Mouse (Mus musculus) myocyte (in vitro differentiated cells): ENCODE data around the gene Ccdc57. TPM values are rescaled to one million over a fixed set of nuclear protein-coding genes. Genes with fewer than 3 reads are reported as not detected.
"Not testable (repeated sequence)": the region's sequence is repeated elsewhere in the genome, so short reads cannot be mapped to it uniquely, and the experiment has no call there.

Source experiments
- H3K27me3 ChIP-seq: one replicate; pipeline ENCODE4 v1.6.1; 2011; ENCODE audit not compliant: control insufficient read depth, insufficient read depth, insufficient read length
- H3K36me3 ChIP-seq: one replicate; pipeline ENCODE4 v1.6.1; 2011; ENCODE audit not compliant: control insufficient read depth, insufficient read depth
- H3K4me2 ChIP-seq: one replicate; pipeline ENCODE4 v1.6.1; 2011; ENCODE audit warnings: low read depth, control low read depth
- H3K4me3 ChIP-seq: one replicate; pipeline ENCODE4 v1.5.1; 2011; ENCODE audit warnings: mild to moderate bottlenecking, control low read depth, moderate library complexity
- H3K79me2 ChIP-seq: one replicate; pipeline ENCODE4 v1.6.1; 2011; ENCODE audit not compliant: control insufficient read depth, insufficient read depth
- H3ac ChIP-seq: one replicate; pipeline ENCODE4 v1.6.1; 2011; ENCODE audit not compliant: control insufficient read depth, insufficient read length
- CEBPB ChIP-seq: IDR thresholded peaks from 2 replicates; pipeline ENCODE4 v1.6.1; 2011; ENCODE audit warnings: mild to moderate bottlenecking, moderate library complexity; ENCODE audit not compliant: poor library complexity, insufficient read depth, severe bottlenecking
- E2F4 ChIP-seq: IDR thresholded peaks from one replicate; pipeline ENCODE4 v1.6.1; 2011; ENCODE audit warnings: mild to moderate bottlenecking, control low read depth, moderate library complexity; ENCODE audit not compliant: insufficient read depth
- MAX ChIP-seq: IDR thresholded peaks from one replicate; pipeline ENCODE4 v1.6.1; 2011; ENCODE audit warnings: low read depth, mild to moderate bottlenecking, control low read depth
- MYOD1 ChIP-seq, 3 experiments: IDR thresholded peaks; one replicate each; pipeline ENCODE4 v1.6.1; 2011; ENCODE audit warnings: control low read depth in 2 of 3, low read depth in 2 of 3, mild to moderate bottlenecking in 2 of 3, moderate library complexity in 1 of 3; ENCODE audit not compliant: insufficient read length in 2 of 3, control insufficient read depth in 1 of 3
- MYOG ChIP-seq, 3 experiments: IDR thresholded peaks; one replicate each; pipeline ENCODE4 v1.6.1; 2011; ENCODE audit warnings: control low read depth in 2 of 3, low read depth in 2 of 3, mild to moderate bottlenecking in 2 of 3; ENCODE audit not compliant: insufficient read length in 2 of 3, control insufficient read depth in 1 of 3, insufficient read depth in 1 of 3
- POLR2A ChIP-seq: IDR thresholded peaks from one replicate; pipeline ENCODE4 v1.6.1; 2011; ENCODE audit warnings: low read depth, mild to moderate bottlenecking, control low read depth, moderate library complexity; ENCODE audit not compliant: insufficient read length
- POLR2AphosphoS2 ChIP-seq: IDR thresholded peaks from one replicate; pipeline ENCODE4 v1.6.1; 2011; ENCODE audit warnings: low read depth, control low read depth; ENCODE audit not compliant: insufficient read length
- REST ChIP-seq: IDR thresholded peaks from one replicate; pipeline ENCODE4 v1.6.1; 2011; ENCODE audit warnings: mild to moderate bottlenecking, control low read depth, moderate library complexity; ENCODE audit not compliant: insufficient read depth, insufficient read length
- SRF ChIP-seq: IDR thresholded peaks from one replicate; pipeline ENCODE4 v1.6.1; 2011; ENCODE audit warnings: low read depth; ENCODE audit not compliant: control insufficient read depth, insufficient read length
- TCF12 ChIP-seq: IDR thresholded peaks from one replicate; pipeline ENCODE4 v1.6.1; 2011; ENCODE audit warnings: mild to moderate bottlenecking, control low read depth; ENCODE audit not compliant: poor library complexity, insufficient read depth, severe bottlenecking
- TCF3 ChIP-seq: IDR thresholded peaks from one replicate; pipeline ENCODE4 v1.6.1; 2011; ENCODE audit warnings: low read depth, control low read depth; ENCODE audit not compliant: insufficient read length
- USF1 ChIP-seq: IDR thresholded peaks from one replicate; pipeline ENCODE4 v1.6.1; 2011; ENCODE audit warnings: low read depth, mild to moderate bottlenecking, control low read depth, moderate library complexity
- polyA plus RNA-seq: library from polyadenylated mRNA; unstranded; fragments of >200 nt; fragmentation: generic; extraction: Trizol; gene quantifications from one replicate; pipeline ENCODE4 v1.2.1, GENCODE M21; 2012; ENCODE audit warnings: missing spikeins

Ccdc57 gene
- polyA plus RNA-seq, 1 experiment: 1.8 TPM

DNA sequence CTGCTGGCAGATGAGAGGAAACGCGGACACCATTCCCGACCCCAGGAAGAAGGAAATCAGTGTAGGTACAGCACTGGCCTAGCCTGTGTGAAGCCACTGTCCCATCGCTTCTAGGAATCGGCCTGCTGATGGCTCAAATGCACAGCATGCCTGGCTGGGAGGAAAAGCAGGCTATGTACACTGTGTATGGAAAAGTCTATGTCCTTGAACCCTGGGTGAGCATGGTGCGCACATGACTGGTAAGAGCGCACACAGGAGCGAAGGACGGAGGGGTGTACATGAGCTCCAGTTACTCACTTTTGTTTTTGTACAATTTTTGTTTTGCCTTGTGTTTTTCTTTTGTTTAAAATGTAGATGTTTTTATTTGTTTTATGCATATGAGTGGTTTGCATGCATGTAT lies 61.2 kb downstream of the Ccdc57 start:
- TF ChIP-seq USF1: no peak
- no peak for TF ChIP-seq POLR2A
- no peak for TF ChIP-seq REST
- no peak for TF ChIP-seq E2F4
- H3K4me3 ChIP-seq: no peak overlapping the region
- H3K79me2 ChIP-seq: no peaks in the 10 kb centered on the region
- H3K36me3 ChIP-seq: no peaks in the 10 kb centered on the region
- H3ac ChIP-seq: no peak overlapping the region
- no peaks in the 10 kb centered on the region for H3K27me3 ChIP-seq
- H3K4me2 ChIP-seq: no peak overlapping the region

DNA sequence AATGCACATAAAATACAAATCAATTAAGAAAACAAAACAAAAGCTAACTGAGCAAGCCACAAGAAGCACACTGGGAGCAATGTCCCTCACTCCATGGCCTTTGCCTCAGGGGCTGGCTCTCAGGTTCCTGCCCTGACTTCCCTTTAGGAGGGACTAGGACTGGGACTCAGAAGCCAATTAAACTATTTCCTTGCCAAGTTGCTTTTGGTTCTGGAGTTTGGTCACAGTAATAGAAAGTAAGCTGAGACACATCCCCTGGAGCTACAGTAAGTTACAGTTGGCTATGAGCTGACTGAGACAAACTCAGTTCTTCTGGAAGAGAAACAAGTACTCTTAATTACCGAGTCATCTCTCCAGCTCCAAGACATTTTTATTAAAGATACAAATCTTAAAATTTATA lies 66.9 kb downstream of the Ccdc57 start:
- Histone ChIP-seq H3ac (no peak overlapping the region), H3K4me2 (no peak overlapping the region), H3K4me3 (no peak overlapping the region), H3K79me2 (no peaks in the 10 kb centered on the region), H3K27me3 (no peaks in the 10 kb centered on the region), H3K36me3 (no peaks in the 10 kb centered on the region)
- TF ChIP-seq SRF (no peak), POLR2AphosphoS2 (no peak), CEBPB (no peak), REST (no peak), USF1 (no peak), TCF12 (no peak), MAX (no peak), E2F4 (no peak), POLR2A (no peak), TCF3 (no peak), MYOG (IDR thresholded peaks at IDR 0.05; ENCODE audit: control insufficient read depth in 1 of 3, insufficient read depth in 1 of 3, insufficient read length in 2 of 3, low read depth in 2 of 3) (no peak), MYOD1 (IDR thresholded peaks at IDR 0.05; ENCODE audit: control insufficient read depth in 1 of 3, insufficient read length in 2 of 3, low read depth in 2 of 3) (no peak)

GRCm38 (mm10) chr11:120862819-120863218 lies 69.9 kb downstream of the Ccdc57 start:
- Histone ChIP-seq H3K79me2 (no peaks in the 10 kb centered on the region), H3K27me3 (no peaks in the 10 kb centered on the region), H3K4me2 (no peak overlapping the region), H3K4me3 (no peak overlapping the region), H3K36me3 (no peaks in the 10 kb centered on the region), H3ac (no peak overlapping the region)
- TF ChIP-seq USF1 (no peak), TCF12 (no peak), TCF3 (no peak), CEBPB (no peak), MAX (no peak), MYOD1 (IDR thresholded peaks at IDR 0.05; ENCODE audit: control insufficient read depth in 1 of 3, insufficient read length in 2 of 3, low read depth in 2 of 3) (no peak), REST (no peak), POLR2AphosphoS2 (no peak), MYOG (IDR thresholded peaks at IDR 0.05; ENCODE audit: control insufficient read depth in 1 of 3, insufficient read depth in 1 of 3, insufficient read length in 2 of 3, low read depth in 2 of 3) (no peak), E2F4 (no peak), SRF (no peak), POLR2A (no peak)

DNA sequence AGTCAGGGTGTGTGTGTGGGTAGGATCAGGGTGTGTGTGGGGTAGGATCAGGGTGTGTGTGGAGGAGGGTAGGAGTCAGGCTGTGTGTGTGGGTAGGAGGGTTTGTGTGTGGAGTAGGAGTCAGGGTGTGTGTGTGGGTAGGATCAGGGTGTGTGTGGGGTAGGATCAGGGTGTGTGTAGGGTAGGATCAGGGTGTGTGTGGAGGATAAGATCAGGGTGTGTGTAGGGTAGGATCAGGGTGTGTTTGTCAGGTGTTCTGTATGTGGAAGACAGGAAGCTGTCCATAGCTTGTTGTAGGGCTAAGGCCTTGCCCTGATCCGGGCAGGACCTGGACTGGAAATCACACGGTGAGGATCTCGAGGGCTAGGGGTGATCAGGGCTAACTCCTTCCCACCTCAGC lies 76.7 kb downstream of the Ccdc57 start:
- H3K27me3 ChIP-seq: not testable (repeated sequence)

DNA sequence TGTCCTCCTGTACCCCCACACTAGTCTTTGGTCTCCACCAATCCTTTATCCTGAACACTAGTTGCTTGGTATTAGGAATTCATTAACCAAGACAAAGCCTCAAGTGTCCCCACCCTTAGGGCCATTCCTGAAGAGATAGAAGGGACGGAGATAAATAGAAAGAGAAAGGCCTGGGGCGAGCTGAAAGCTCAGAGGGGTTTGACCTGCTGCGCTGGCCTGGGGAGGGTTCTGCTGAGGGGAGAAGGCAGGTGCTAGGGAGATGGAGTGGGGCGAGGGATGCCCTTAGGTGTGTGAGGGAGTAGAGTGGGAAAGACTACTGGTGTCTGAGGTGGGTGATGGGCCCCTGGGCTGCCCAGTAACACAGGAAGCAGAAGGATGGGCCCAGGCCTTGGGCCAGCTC lies 78.9 kb downstream of the Ccdc57 start:
- Histone ChIP-seq H3K4me3 (no peak overlapping the region), H3ac (no peak overlapping the region), H3K4me2 (no peak overlapping the region), H3K79me2 (no peaks in the 10 kb centered on the region), H3K36me3 (no peaks in the 10 kb centered on the region), H3K27me3 (no peaks in the 10 kb centered on the region)
- no peak for TF ChIP-seq MAX
- TF ChIP-seq E2F4: no peak
- no peak for TF ChIP-seq POLR2A
- no peak for TF ChIP-seq MYOG (IDR thresholded peaks at IDR 0.05; ENCODE audit: control insufficient read depth in 1 of 3, insufficient read depth in 1 of 3, insufficient read length in 2 of 3, low read depth in 2 of 3)
- no peak for TF ChIP-seq CEBPB
- no peak for TF ChIP-seq USF1
- no peak for TF ChIP-seq TCF12

More for the DNA sequence above, 76.7 kb downstream of the Ccdc57 start:
- not testable (repeated sequence) for H3K79me2 ChIP-seq, H3K4me3 ChIP-seq, H3ac ChIP-seq, H3K36me3 ChIP-seq, H3K4me2 ChIP-seq

- no peak overlapping the region for H3K4me2 ChIP-seq
These were observed 79.5 kb downstream of the Ccdc57 start for GRCm38 (mm10) chr11:120853158-120853557.

More at GRCm38 (mm10) chr11:120853158-120853557, 79.5 kb downstream of the Ccdc57 start:
- Histone ChIP-seq H3K36me3 (no peaks in the 10 kb centered on the region), H3K4me3 (no peak overlapping the region), H3ac (no peak overlapping the region), H3K79me2 (no peaks in the 10 kb centered on the region), H3K27me3 (no peaks in the 10 kb centered on the region)
- no peak for TF ChIP-seq MYOD1 (IDR thresholded peaks at IDR 0.05; ENCODE audit: control insufficient read depth in 1 of 3, insufficient read length in 2 of 3, low read depth in 2 of 3)
- TF ChIP-seq CEBPB: no peak
- no peak for TF ChIP-seq TCF3
- TF ChIP-seq SRF: no peak
- no peak for TF ChIP-seq REST
- TF ChIP-seq POLR2AphosphoS2: no peak
- no peak for TF ChIP-seq USF1
- no peak for TF ChIP-seq POLR2A
- no peak for TF ChIP-seq E2F4
- TF ChIP-seq MAX: no peak
- TF ChIP-seq MYOG (IDR thresholded peaks at IDR 0.05; ENCODE audit: control insufficient read depth in 1 of 3, insufficient read depth in 1 of 3, insufficient read length in 2 of 3, low read depth in 2 of 3): no peak
- TF ChIP-seq TCF12: no peak
